Mouse (Mus musculus) left cerebral cortex, postnatal 10 days (tissue): Measurements from ENCODE around the gene Msh3. TPM values are rescaled to one million over a fixed set of nuclear protein-coding genes. Genes with fewer than 3 reads are reported as not detected.
"Not testable (repeated sequence)": the region's sequence is repeated elsewhere in the genome, so short reads cannot be mapped to it uniquely, and the experiment has no call there.

Experiments used
- DNase-seq, 2 experiments: peaks; one replicate each; pipeline ENCODE4 v3.0.0; 2021 to 2022; ENCODE audit warnings: low spot score in 2 of 2, mixed read lengths in 1 of 2; ENCODE audit errors: extremely low spot score in 1 of 2
- intact Hi-C: fragments of 180-260 bp; cut with DNase I; formaldehyde crosslinking; loops from one replicate; pipeline ENCODE4 v1.15.1; 2025
- total RNA-seq, 2 experiments: library from RNA; stranded (reverse); gene quantifications; 2 replicates each; pipeline ENCODE4 v1.2.3; 2021

Msh3 gene
- total RNA-seq, result 10 to 100 TPM; 28.3 to 29.3 TPM

GRCm38 (mm10) chr13:92354456-92355271, at the start of gene Msh3, which contains the start of gene Dhfr:
Gene Msh3, minus strand, starts transcription at chr13:92355003.
Gene Dhfr, plus strand, starts transcription at chr13:92354726.
- intact Hi-C loops, result loop anchor here (5.0 kb wide), 2 partner anchors 128 to 447 kb away; partner anchors contain the start of gene Fam151b
- DNase-seq, result peak; percentile 94 to 99

- intact Hi-C loops, result no loop called here
- DNase-seq, result no peak
Measured at GRCm38 (mm10) chr13:92403496-92403895, 48.7 kb upstream of the Msh3 start.

- intact Hi-C loops, result no loop called here
- DNase-seq, result no peak
Measured at GRCm38 (mm10) chr13:92402063-92402462, 47.3 kb upstream of the Msh3 start.

DNA sequence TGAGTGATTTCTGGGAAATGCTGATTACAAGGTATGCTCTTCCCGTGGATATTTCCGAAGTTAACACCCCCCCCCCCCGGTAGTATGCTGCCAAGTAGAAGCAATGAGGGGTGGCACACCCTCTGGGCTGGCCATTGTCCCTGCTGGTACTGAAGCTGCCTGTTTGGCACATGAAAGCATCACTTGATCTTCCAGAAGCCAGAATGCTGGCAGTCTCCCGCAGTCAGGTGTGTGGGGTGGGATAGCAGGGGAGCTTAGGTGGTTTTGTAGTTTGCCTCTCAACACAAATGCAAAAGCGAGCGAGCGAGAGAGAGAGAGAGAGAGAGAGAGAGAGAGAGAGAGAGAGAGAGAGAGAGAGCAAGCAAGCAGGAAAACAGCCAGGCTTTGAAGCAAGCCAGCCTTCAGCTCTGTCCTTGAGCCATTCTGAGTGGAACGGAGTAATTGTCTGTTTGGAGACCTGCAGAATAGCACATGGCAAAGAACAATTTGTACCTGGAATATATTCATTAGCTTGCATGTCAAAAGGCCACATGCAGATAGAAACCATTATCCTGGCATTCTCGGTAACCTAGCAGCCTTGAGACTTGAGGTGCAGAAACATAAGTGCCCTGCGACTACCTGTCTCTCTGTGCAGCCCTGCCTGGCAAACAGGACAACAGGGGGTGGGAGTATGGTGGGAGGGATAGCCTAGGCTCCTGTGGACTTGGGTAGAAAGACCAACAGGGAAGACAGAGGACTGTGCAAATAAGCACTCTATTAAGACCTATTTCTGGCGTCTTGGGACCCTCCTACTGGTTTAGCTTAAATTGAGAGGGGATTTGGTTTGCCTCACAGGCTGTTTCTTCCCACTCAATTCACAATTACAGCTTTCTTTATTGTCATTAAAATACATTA, 43.9 kb upstream of the Msh3 start:
- no peak for DNase-seq
- intact Hi-C loops, result no loop called here

DNA sequence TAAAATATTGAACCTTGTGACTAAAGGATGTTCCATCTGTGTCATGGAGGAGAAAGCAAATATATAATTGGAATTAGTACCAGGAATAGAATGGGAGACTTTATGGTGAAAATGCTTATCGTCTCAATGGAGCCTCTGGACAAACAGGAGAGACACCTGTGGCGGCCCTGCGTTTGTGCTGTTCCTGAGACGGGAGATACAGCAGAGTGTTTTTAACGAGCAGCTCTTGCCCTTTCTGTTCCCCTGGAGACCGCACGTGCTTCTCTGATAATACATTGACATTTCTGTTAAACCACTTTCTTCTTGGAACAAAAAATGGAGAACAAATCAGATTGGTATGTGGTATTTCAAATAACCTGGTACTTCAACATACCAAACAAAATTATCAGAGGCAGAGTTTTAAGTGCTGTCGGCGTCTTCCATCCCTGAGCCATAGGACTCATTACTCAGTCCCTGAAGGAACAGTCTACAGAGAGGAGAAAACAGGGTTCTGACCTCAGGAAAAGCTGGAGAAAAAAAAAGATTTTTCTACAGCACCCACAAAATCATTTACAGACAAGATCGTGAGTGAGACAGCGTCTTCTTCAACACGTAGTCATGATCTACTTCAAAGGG, 38.4 kb upstream of the Msh3 start:
- intact Hi-C loops, result no loop called here
- no peak for DNase-seq

DNA sequence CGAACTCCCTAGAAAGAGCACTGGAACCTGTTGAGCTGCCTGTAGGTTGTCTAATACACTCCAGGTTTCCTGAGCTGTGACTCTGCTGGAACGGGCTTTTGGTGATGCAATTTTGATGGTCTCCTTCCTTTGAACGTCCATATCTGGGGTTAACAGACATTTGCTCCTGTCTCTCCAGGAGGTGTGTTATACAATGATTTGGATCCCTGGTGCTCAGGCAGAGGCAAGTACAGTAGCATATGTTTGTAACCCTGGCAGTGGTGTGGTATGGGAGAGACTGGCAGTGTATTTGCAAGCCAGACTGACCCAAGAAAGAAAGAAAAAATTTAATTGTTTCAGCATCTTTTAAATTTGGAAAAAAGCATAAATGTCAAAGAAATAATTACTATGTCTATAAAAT, 32.6 kb upstream of the Msh3 start:
- no peak for DNase-seq
- intact Hi-C loops, result no loop called here

GRCm38 (mm10) chr13:92371466-92371865, 16.7 kb upstream of the Msh3 start:
- intact Hi-C loops, DNase-seq: not testable (repeated sequence)

DNA sequence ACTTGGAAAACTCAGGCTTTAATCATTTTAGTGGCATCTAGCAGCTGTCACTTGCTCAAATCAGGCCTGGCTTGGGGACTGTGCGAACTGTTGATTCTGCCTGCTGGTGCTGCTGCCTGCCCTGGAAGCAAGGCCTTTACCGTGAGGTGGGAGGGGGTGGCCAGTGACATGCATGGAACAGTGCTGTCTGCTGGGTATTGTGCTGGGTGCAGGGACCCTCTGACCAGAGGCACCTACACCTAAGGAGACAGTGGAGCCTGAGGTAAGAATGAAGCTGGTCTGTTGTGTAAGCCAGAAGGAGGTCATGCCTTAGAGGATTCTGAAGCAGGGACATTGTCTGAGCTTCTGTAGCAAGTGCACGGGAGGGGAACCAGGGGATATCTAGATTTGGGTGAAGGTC, 16.0 kb upstream of the Msh3 start:
- no peak for DNase-seq
- intact Hi-C loops, result no loop called here

GRCm38 (mm10) chr13:92365312-92365711, 10.5 kb upstream of the Msh3 start:
- no peak for DNase-seq
- intact Hi-C loops, result no loop called here

GRCm38 (mm10) chr13:92361609-92362008, 6.8 kb upstream of the Msh3 start:
- DNase-seq, result no peak
- intact Hi-C loops, result no loop called here

DNA sequence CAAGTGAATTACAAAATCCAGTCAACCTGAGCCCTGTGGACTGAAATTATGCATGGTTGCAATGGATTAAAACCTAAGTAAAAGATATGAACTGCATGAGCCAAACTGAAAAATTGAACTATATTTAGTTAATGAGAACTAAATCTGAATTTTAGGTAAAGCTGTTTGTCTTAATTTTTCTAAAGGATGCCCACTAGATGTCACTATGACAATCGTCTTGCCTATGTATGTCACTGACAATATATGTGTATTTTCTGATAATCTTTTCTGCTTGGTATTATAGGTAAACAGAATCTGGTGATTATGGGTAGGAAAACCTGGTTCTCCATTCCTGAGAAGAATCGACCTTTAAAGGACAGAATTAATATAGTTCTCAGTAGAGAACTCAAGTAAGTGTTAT, 2.8 kb upstream of the Msh3 start:
- intact Hi-C loops, result loop anchor here (2.0 to 5.0 kb wide), 2 partner anchors 125 to 383 kb away; partner anchors contain the start of gene Fam151b
- no peak for DNase-seq

GRCm38 (mm10) chr13:92356376-92356775, 1.6 kb upstream of the Msh3 start:
- DNase-seq, result no peak
- intact Hi-C loops, result loop anchor here (2.0 to 5.0 kb wide), 2 partner anchors 126 to 384 kb away; partner anchors contain the start of gene Fam151b

DNA sequence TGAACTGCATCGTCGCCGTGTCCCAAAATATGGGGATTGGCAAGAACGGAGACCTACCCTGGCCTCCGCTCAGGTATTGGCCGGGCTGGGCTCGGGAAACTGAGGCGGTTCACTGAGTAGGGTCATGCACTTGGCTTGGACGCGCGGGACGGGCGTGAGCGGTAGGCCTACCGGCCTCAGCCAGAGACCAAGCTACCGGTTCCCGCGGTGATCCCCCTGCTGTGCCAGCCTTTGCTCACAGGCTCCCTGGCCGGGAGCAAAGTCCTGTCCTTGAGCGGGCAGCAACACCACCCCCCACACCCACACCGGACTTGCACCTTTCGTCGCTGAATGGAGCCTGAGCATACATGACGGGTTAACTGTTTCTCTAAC, 455 bp upstream of the Msh3 start:
- DNase-seq, result no peak
- intact Hi-C loops, result loop anchor here (5.0 kb wide), 1 partner anchor 127 kb away; the partner anchor contains the start of gene Fam151b

DNA sequence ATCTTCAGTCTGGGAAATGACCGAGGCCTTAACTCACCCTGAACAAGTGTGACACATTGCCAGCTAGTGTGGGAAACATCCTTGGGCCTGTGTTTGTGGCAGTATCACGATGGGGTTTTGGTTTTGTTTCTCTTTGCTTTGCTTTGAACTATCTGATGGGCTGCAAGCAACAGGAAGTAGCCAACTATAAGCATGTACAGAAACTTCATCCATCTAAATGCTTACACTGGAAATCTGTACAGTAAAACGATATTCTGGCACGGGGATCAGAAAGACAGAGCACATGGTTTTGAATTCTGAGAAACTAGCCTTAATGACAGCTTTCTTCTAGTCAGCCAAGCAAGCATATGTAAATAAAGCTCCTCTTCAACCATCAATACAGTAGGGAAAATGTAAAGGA, 847 bp downstream of the Msh3 start:
- intact Hi-C loops, result loop anchor here (5.0 kb wide), 1 partner anchor 447 kb away; no protein-coding TSS in a partner anchor
- DNase-seq, result no peak

- intact Hi-C loops, result loop anchor here (5.0 kb wide), 1 partner anchor 444 kb away; no protein-coding TSS in a partner anchor
- DNase-seq, result no peak
Measured at GRCm38 (mm10) chr13:92351100-92351499, 3.7 kb downstream of the Msh3 start.

GRCm38 (mm10) chr13:92346338-92346737, 8.5 kb downstream of the Msh3 start:
- intact Hi-C loops, result no loop called here
- no peak for DNase-seq

- DNase-seq, result no peak
- intact Hi-C loops, result no loop called here
Measured at GRCm38 (mm10) chr13:92344033-92344432, 10.8 kb downstream of the Msh3 start.

DNA sequence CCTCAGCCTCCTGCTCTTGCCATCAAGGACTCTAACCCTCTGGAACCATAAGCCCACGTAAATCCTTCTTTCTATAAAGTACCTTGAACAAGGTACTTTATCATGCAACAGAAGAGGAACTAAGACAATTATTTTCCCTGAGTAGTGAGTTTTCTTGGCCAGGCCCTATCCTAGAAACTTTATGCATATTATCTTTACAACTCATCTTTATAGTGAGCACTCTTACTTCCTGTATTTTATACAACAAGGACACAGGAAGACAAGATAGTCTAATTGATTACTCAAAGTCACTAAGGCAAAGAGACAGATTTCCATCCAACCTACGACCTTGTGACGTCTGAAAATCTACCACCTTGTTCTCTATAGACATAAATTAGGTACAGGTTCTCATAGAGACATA, 15.0 kb downstream of the Msh3 start:
- no peak for DNase-seq
- intact Hi-C loops, result loop anchor here (5.0 kb wide), 2 partner anchors 432 to 532 kb away; partner anchors contain the start of gene Zcchc9
